Mouse (Mus musculus) liver, embryonic 14.5 days (tissue): Measurements from ENCODE around the gene Cbx7.

Experiments used
- CTCF ChIP-seq: IDR thresholded peaks from 2 replicates; pipeline ENCODE4 v1.5.1; 2016; ENCODE audit warnings: antibody characterized with exemption, low read depth, control low read depth
- EP300 ChIP-seq: IDR thresholded peaks from 2 replicates; pipeline ENCODE4 v1.6.1; 2016; ENCODE audit warnings: antibody characterized with exemption, low read depth

DNA sequence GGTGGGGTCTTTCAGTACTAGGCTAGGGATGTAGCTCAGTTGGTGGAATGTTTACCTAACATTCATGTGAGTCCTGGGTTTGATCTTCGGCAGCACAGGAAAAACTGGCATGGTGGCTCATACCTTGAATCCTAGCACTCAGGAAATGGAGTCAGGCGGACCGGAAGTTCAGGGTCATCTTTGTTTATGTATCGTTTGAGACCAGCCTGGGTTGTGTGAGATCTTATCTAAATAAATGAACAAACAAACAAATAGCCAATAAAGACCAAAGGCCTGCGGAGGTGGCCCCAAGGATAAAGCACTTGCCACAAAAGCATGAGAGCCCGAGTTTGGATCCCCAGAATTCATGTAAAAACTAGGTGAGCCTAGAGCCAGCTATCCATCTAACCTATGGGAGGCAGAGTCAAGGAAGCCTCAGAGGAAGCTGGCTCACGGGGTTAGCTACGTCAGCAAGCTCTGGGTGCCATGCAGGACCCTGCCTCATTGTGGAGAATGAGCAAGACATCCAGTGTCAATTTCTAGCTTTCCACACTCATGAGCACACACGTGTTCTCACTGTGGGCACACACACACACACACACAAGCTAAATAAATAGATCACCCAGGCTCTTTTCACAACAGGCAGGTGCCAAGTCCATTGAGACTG lies 74.7 kb downstream of the Cbx7 start:
- no peak for TF ChIP-seq CTCF
- no peak for TF ChIP-seq EP300
